Mouse (Mus musculus) gastrocnemius, adult 2 months (tissue): Measurements from ENCODE around the gene Tiparp. TPM values are rescaled to one million over a fixed set of nuclear protein-coding genes. Genes with fewer than 3 reads are reported as not detected.
A peak's percentile ranks its signal among the peaks of the same experiment; 100 is the strongest.

ENCODE experiments used
- DNase-seq: peaks from one replicate; pipeline ENCODE4 v3.0.0; 2022
- H3K27ac ChIP-seq: fragments of 200-600 bp; 2 replicates; pipeline ENCODE4 v1.8.1; 2022; ENCODE audit warnings: mild to moderate bottlenecking
- H3K4me3 ChIP-seq: fragments of 200-600 bp; 2 replicates; pipeline ENCODE4 v1.8.1; 2022; ENCODE audit warnings: mild to moderate bottlenecking, moderate library complexity
- CTCF ChIP-seq: fragments of 200-600 bp; IDR thresholded peaks from 2 replicates; pipeline ENCODE4 v1.8.1; 2022; ENCODE audit warnings: antibody characterized with exemption, mild to moderate bottlenecking, moderate library complexity
- intact Hi-C: fragments of 180-260 bp; cut with DNase I; formaldehyde crosslinking; loops from one replicate; pipeline ENCODE4 v1.15.1; 2025
- total RNA-seq, 2 experiments: library from RNA; stranded (reverse); gene quantifications; 2 replicates each; pipeline ENCODE4 v1.2.3; 2021

Gene Tiparp
- total RNA-seq, 2 experiments from 2014 or later, result 10.1 to 24.8 TPM

DNA sequence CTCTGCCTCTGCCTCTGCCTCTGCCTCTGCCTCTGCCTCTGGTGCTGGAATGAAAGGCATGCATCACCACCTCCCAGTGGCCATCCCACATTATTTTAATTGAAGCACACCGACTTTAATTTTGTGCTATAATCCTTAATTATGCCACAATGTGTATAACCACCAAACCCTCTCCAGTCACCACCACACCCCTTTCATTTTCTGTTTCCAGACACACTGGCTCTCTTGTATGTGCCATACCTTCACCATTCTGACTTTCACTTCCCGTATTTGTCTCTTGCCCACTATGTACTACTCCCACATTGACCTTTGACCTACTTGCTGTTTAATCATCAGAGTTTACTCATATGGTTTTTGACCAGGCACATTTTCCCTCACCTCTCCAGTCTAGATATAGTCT, 12.5 kb upstream of the Tiparp start:
- TF ChIP-seq CTCF, result no peak
- intact Hi-C loops, result no loop called here
- Histone ChIP-seq H3K4me3 (no peak overlapping the region), H3K27ac (no peak overlapping the region)
- DNase-seq, result no peak

DNA sequence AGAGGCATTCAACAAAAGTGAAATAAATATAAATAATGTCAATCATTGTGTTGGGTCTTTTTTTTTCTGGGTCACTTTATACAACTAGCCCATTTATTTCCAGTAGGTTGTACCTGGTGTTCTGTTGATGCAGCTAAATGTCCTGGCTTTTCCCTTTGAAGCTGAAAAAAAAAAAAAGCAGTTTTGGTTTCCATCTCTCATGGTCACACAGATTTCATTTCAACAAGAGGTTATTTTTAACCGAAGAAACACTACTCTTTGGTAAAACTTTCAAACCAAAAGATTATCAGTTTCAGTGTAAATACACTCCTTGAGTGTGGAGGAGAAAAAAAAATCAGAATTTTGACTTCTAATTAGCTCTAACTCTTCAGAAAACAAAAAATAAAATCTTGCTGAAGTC, 11.7 kb upstream of the Tiparp start:
- no peak for TF ChIP-seq CTCF
- intact Hi-C loops, result no loop called here
- Histone ChIP-seq H3K4me3 (no peak overlapping the region), H3K27ac (no peak overlapping the region)
- no peak for DNase-seq

DNA sequence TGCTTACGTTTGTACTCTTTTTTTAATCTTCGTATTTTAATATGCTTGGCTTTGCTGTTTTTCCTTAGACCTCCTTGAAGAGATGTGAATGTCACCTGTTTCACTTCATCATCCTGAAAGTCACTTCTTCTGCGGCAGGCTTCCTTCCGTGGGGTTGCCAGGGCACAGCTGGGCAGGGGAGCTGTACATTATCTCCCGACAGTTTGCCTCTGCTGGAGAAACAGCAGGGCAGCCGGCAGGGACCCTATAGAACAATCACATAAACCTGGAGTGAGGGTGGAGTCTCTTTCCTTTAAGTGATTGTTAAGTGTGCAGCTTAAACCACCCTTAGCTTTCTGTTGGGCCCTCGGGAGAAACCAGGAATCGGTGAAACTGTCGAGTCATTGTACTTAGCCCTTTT, 11.1 kb upstream of the Tiparp start:
- DNase-seq, result no peak
- TF ChIP-seq CTCF, result no peak
- intact Hi-C loops, result no loop called here
- peak overlapping the region; percentile 16; the same call in 1 of the 2 replicates for H3K4me3 ChIP-seq
- no peak overlapping the region for H3K27ac ChIP-seq

DNA sequence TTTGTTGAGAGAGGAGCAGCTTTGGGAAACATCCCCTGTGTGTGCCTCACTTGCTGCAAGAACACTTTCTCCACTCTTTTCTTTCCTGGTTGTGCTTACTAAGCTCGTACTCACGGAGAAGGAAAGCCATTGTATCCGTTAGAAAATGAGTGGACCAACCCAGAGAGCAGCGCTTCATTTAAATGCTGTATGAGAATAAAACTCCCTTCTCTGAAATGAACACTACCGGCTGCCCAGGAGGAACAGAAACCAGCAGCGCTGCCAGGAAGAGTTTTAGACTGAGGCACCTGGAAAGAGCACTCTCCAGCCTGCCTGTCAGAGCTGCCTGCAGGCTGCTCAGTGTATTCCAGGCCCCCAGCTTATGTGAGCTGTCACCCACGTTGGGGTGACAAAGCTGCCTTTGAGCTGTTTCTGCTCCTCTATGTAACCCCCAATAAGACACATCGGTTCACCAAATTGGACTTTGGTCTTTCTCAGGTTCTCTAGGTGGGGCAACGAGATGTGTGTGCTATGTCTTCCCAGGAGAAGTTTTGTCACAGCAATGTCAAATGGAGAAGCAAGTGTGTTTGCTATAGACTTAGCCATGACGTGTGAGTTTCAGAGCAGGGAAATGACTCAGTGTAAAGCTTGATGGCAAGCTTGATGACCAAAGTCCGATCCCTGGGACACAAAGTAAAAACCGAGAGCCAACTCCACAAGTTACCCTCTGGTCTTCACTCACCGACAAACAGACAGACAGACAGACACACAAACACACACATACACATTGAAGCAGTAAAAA, 10.3 kb upstream of the Tiparp start:
- Histone ChIP-seq H3K4me3 (no peak overlapping the region), H3K27ac (no peak overlapping the region)
- no peak for TF ChIP-seq CTCF
- intact Hi-C loops, result no loop called here
- peak; percentile 28 for DNase-seq

DNA sequence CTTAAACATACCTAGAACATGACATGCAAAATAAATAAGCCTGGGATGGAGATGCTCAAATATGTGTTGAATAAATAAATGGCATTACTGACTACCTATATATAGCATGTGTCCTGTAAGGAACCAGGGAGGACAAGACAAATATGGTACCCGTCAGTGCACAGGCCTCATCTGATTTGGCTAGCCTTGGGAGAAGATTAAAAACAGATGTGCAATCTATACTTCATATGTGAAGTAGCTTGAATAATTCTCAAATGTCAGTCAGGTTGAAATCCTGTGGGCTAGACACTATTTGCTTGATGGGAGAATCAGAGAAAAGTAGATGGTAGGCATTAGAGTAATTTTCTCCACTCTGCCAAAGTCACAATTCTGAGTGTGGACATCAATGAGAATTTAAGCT, 6.8 kb upstream of the Tiparp start:
- TF ChIP-seq CTCF, result no peak
- no peak for DNase-seq
- Histone ChIP-seq H3K27ac (no peak overlapping the region), H3K4me3 (no peak overlapping the region)
- intact Hi-C loops, result no loop called here

DNA sequence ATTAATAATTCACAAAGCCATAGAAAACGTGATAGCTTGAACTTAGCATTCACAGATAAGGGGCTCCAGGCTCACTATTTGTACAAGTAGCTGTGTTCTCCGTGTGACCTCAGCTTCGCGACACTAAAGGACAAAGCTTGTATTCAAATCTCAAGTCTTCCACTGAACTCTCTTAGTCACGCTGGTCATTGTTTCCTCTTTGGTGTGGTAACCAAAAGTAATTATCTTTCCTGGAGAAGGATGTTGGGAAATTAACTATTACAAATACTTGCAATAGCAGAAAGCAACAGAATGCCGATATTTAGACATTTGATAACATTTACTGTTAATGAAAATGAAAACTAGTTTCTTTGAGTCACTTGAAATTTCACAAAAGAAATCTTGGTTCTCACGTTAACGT, 4.8 kb upstream of the Tiparp start:
- Histone ChIP-seq H3K4me3 (no peak overlapping the region), H3K27ac (no peak overlapping the region)
- intact Hi-C loops, result no loop called here

DNA sequence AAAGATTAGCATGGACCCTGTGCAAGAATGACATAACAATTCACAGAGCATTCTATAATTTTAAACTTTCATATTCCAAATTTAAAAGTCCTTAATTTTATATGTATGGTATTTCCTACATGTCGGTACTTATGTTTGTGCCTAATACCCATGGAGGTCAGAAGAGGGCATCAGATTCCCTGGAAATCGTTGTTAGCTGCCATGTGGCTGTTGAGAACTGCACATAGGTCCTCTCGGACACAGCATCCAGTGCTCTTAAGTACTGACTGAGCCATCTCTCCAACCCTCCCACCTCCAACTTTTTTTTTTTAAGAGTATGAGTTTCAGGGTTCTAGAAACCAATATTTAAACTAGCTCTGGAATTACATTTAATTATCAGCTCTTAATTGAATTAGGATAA, 2.5 kb upstream of the Tiparp start:
- no peak for TF ChIP-seq CTCF
- Histone ChIP-seq H3K27ac (no peak overlapping the region), H3K4me3 (no peak overlapping the region)
- no peak for DNase-seq
- intact Hi-C loops, result loop anchor here (2.0 to 5.0 kb wide), 3 partner anchors 53 to 337 kb away; no protein-coding TSS in a partner anchor

More for the DNA sequence above, 4.8 kb upstream of the Tiparp start:
- no peak for TF ChIP-seq CTCF
- no peak for DNase-seq

DNA sequence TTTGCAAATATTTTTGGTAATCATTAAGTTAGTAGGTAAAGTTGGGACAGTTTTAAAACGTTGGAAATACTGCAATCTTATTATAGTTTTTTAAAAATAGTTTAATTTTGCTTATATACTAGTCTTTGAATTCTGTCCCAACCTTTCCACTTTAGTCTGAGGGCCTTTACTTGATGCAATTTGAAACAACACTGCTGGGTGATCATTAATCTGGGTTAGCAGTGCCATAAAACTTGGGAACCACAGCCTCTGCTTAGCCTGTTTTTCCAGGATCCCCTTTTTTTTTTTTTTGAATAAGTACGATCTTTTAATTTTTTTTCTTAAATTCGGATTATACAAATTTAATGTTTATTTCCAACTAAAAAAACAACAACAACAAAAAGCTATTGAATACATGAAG, 1.0 kb upstream of the Tiparp start:
- peak overlapping the region; percentile 99 for H3K27ac ChIP-seq
- TF ChIP-seq CTCF, result no peak
- DNase-seq, result no peak
- intact Hi-C loops, result loop anchor here (2.0 to 5.0 kb wide), 3 partner anchors 54 to 335 kb away; no protein-coding TSS in a partner anchor
- H3K4me3 ChIP-seq, result peak overlapping the region; percentile 95

DNA sequence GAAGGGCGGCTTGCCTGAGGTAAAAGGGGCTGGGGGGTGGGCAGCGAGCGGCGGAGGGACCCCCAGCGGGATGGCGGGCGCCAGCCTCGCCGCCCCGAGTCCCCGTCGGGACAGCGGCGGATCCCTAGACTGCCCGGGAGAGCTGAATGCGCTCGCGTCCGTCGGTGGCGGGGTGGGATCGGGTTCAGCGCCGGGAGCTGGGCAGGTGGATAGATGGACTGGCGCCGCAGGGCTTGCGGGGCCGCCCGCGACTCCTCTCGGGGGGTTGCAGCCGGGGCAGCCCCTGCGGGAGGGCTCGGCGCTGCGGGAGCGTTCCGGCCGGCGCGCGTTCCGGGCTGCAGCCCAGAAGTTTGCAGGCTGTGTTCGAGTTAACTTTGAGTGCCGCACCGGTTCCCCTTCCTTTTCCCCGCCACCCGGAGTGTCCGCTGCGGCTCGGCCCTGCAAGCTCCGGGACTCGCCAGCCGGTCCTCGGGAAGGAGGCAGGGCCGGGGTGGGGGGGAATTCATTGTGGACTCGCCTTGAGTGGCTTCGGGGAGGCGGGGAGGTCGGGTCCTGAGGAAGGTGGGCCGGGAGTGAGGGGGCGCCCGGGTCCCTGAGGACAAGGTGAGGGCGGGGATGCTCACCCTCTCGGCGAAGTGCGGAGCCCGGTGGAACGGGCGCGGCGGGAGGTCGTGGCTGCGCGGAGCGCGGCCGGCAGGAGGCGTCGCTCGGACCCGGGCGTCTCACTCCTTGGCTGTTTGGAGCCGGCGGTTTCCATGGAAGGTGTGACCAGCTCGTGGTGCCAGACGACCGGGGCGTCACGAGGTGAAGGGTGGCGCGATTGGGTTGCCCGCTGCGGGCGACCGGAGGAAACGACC, 632 bp downstream of the Tiparp start:
- peak; percentile 82 for DNase-seq
- peak overlapping the region; percentile 95 for H3K4me3 ChIP-seq
- peak; percentile 59 for TF ChIP-seq CTCF
- H3K27ac ChIP-seq, result peak overlapping the region; percentile 99
- intact Hi-C loops, result loop anchor here (2.0 to 5.0 kb wide), 5 partner anchors 77 to 400 kb away; no protein-coding TSS in a partner anchor

DNA sequence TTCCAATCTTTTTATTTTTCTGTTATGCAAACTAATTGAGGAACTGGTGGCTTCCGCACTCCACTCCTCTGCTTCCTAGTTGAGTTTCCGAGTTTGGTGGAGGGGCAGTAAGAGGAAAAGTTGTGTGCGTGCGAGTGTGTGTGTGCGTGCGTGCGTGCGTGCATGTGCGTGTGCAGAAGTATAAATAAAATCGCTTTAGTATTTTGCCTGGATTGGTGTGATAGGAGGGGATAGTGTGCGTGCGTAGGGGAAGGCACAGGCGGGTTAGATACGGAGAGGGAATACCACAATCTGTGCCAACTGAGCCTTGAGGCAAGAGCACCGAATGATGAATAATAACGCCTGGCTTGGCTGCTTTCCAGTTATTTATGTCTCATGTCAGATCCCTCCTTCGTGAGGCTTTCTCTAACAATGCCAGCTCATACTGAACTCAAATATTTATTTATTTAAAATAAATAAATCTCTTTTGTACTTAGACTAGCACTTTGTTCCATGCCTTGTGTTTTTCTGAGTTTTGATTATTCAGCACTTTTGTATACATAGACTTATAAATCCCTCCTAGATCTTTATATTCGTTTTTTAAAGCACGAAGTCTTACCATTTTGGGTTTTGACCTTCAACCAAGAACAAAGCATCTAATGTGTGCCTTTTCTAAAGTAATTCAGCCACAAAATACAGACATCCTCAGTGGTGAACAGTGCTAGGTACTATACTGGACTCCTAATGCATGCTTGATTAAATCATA, 1.4 kb downstream of the Tiparp start:
- no peak for TF ChIP-seq CTCF
- intact Hi-C loops, result loop anchor here (2.0 to 5.0 kb wide), 5 partner anchors 77 to 399 kb away; no protein-coding TSS in a partner anchor
- Histone ChIP-seq H3K27ac (peak overlapping the region; percentile 99), H3K4me3 (peak overlapping the region; percentile 95)
- no peak for DNase-seq

DNA sequence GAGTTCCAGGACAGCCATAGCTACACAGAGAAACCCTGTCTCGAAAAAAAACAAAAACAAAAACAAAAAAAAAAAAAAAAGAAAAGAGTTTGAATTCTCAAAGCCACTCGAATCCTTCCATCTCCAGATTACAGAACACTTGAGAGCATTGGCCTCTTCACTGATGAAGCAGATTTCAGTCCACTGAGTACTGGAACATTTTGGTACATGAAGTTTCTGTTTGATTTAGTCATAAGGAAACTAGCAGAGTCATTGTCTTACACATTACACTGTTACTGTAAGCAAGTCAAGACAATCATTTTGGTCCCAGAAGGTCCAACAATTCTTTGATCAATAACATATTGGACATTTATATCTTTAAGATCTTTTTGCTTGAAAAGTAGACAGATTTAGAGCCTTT, 4.8 kb downstream of the Tiparp start:
- peak overlapping the region; percentile 44; the same call in 1 of the 2 replicates for H3K4me3 ChIP-seq
- H3K27ac ChIP-seq, result no peak overlapping the region
- intact Hi-C loops, result no loop called here
- TF ChIP-seq CTCF, result no peak
- DNase-seq, result no peak

DNA sequence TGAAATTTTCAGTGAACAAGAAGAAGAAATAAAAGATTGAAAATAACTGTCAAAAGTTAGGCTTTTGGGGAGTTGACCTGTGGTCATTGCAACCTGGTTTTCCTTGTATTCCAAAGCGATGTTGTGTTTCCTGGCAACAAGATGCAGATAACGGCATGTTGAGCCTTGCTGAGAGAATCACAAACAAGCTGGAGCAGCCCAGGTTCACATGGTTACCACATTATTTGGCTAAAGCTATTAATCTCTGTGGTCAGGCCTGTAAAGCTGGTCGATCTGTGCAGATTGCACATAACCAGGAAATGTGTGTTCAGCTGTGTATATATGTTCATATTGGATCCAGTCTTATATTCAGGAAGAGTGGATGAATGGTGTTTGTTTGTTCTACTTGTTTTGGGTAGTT, 5.4 kb downstream of the Tiparp start:
- no peak overlapping the region for H3K27ac ChIP-seq
- H3K4me3 ChIP-seq, result peak overlapping the region; percentile 44
- DNase-seq, result no peak
- intact Hi-C loops, result no loop called here
- TF ChIP-seq CTCF, result no peak
